Mouse (Mus musculus) midbrain, embryonic 12.5 days (tissue): ENCODE results near the gene Mprip. TPM values are rescaled to one million over a fixed set of nuclear protein-coding genes. Genes with fewer than 3 reads are reported as not detected.
A peak's percentile ranks its signal among the peaks of the same experiment; 100 is the strongest.
"Not testable (repeated sequence)": the region's sequence is repeated elsewhere in the genome, so short reads cannot be mapped to it uniquely, and the experiment has no call there.

Experiments used
- ATAC-seq: fragments of 200-750 bp; cut with Nextera tagmentation; 2 replicates; pipeline ENCODE4 v1.8.0; 2017; ENCODE audit warnings: low read depth, moderate TSS enrichment, moderate library complexity; ENCODE audit not compliant: low FRiP score
- H3K27ac ChIP-seq: fragments of 300-500 bp; sonication (generic); replicated peaks from 2 replicates; pipeline ENCODE4 v1.5.1; 2016; ENCODE audit warnings: mild to moderate bottlenecking
- H3K27me3 ChIP-seq: fragments of 300-500 bp; sonication (generic); 2 replicates; pipeline ENCODE4 v1.6.1; 2016; ENCODE audit warnings: mild to moderate bottlenecking
- H3K36me3 ChIP-seq: fragments of 300-500 bp; sonication (generic); 2 replicates; pipeline ENCODE4 v1.6.1; 2016
- H3K4me1 ChIP-seq: fragments of 300-500 bp; sonication (generic); 2 replicates; pipeline ENCODE4 v1.6.1; 2016
- H3K4me2 ChIP-seq: fragments of 300-500 bp; sonication (generic); replicated peaks from 2 replicates; pipeline ENCODE4 v1.6.1; 2016; ENCODE audit warnings: mild to moderate bottlenecking, moderate library complexity
- H3K4me3 ChIP-seq: fragments of 300-500 bp; sonication (generic); 2 replicates; pipeline ENCODE4 v1.5.1; 2016; ENCODE audit warnings: mild to moderate bottlenecking
- H3K9ac ChIP-seq: fragments of 300-500 bp; sonication (generic); replicated peaks from 2 replicates; pipeline ENCODE4 v1.6.1; 2016; ENCODE audit warnings: mild to moderate bottlenecking, moderate library complexity
- H3K9me3 ChIP-seq: fragments of 300-500 bp; sonication (generic); 2 replicates; pipeline ENCODE4 v1.6.1; 2016; ENCODE audit warnings: mild to moderate bottlenecking
- WGBS: fragments of 180-500 bp; shearing (Covaris S2); methylation state at CpG from one replicate; pipeline ENCODE4 v1.1.7; 2016; 5-methylcytosine and 5-hydroxymethylcytosine counted together
- polyA plus RNA-seq: library from polyadenylated mRNA; unstranded; fragments of >200 nt; fragmentation: Nextera tagmentation; extraction: Ambion mirVana; gene quantifications from 2 replicates; pipeline ENCODE4 v1.2.1, GENCODE M21; 2016

Mprip gene
- polyA plus RNA-seq, 1 experiment from 2014 or later = 73.0 TPM

- H3K4me2 ChIP-seq = peak overlapping the region; percentile 92
- WGBS = 2% methylated on average over 28 of the region's 28 CpGs
- peak overlapping the region; percentile 64 for H3K27ac ChIP-seq
- peak overlapping the region; percentile 68 for H3K9ac ChIP-seq
- H3K36me3 ChIP-seq = no peaks in the 10 kb centered on the region
- peaks cover 8% of the 10 kb centered on the region; the same call in 1 of the 2 replicates for H3K27me3 ChIP-seq
- H3K4me1 ChIP-seq = peaks cover 34% of the 10 kb centered on the region
- peak overlapping the region; percentile 69 for H3K4me3 ChIP-seq
- ATAC-seq = 0 out of 2 replicates have a peak, but pooled peaks have one; percentile 7
- H3K9me3 ChIP-seq = no peaks in the 10 kb centered on the region
Measured at GRCm38 (mm10) chr11:59661601-59662248, 620 bp downstream of the Mprip start.

GRCm38 (mm10) chr11:59662249-59662788, 1.2 kb downstream of the Mprip start:
- ATAC-seq = peak; percentile 99
- peak overlapping the region; percentile 78 for H3K27ac ChIP-seq
- H3K27me3 ChIP-seq = peaks cover 8% of the 10 kb centered on the region; the same call in 1 of the 2 replicates
- no peaks in the 10 kb centered on the region for H3K9me3 ChIP-seq
- peak overlapping the region; percentile 92 for H3K4me2 ChIP-seq
- H3K9ac ChIP-seq = peak overlapping the region; percentile 88
- H3K4me1 ChIP-seq = peaks cover 34% of the 10 kb centered on the region
- H3K36me3 ChIP-seq = no peaks in the 10 kb centered on the region
- peak overlapping the region; percentile 69 for H3K4me3 ChIP-seq
- under 1% methylated on average over 44 of the region's 82 CpGs for WGBS

- H3K4me1 ChIP-seq = peaks cover 38% of the 10 kb centered on the region
- H3K27ac ChIP-seq = peak overlapping the region; percentile 78
- no peaks in the 10 kb centered on the region for H3K9me3 ChIP-seq
- H3K4me3 ChIP-seq = peak overlapping the region; percentile 69
- H3K4me2 ChIP-seq = peak overlapping the region; percentile 92
- H3K27me3 ChIP-seq = peaks cover 8% of the 10 kb centered on the region; the same call in 1 of the 2 replicates
- H3K36me3 ChIP-seq = no peaks in the 10 kb centered on the region
- ATAC-seq = no peak
- H3K9ac ChIP-seq = peak overlapping the region; percentile 88
- WGBS = 6% methylated on average over 30 of the region's 30 CpGs
Measured at GRCm38 (mm10) chr11:59662877-59663775, 2.0 kb downstream of the Mprip start.

GRCm38 (mm10) chr11:59663776-59664320, 2.7 kb downstream of the Mprip start:
- Histone ChIP-seq H3K27me3 (peaks cover 8% of the 10 kb centered on the region; the same call in 1 of the 2 replicates), H3K36me3 (no peaks in the 10 kb centered on the region), H3K9me3 (no peaks in the 10 kb centered on the region), H3K4me3 (peak overlapping the region; percentile 69), H3K9ac (peak overlapping the region; percentile 88), H3K4me2 (peak overlapping the region; percentile 92), H3K4me1 (peaks cover 38% of the 10 kb centered on the region), H3K27ac (no peak overlapping the region)
- no peak for ATAC-seq
- WGBS = 22% methylated on average over 3 of the region's 3 CpGs

GRCm38 (mm10) chr11:59664818-59665217, 3.7 kb downstream of the Mprip start:
- ATAC-seq = no peak
- Histone ChIP-seq H3K4me3 (no peak overlapping the region; the same call in 1 of the 2 replicates), H3K4me1 (peaks cover 41% of the 10 kb centered on the region), H3K27me3 (peaks cover 8% of the 10 kb centered on the region; the same call in 1 of the 2 replicates), H3K36me3 (no peaks in the 10 kb centered on the region), H3K4me2 (peak overlapping the region; percentile 92; the same call in 1 of the 2 replicates), H3K9me3 (no peaks in the 10 kb centered on the region), H3K9ac (peak overlapping the region; percentile 28; the same call in 1 of the 2 replicates), H3K27ac (no peak overlapping the region)
- 49% methylated on average over 3 of the region's 3 CpGs for WGBS

- Histone ChIP-seq H3K4me3 (no peak overlapping the region), H3K9me3 (no peaks in the 10 kb centered on the region), H3K36me3 (no peaks in the 10 kb centered on the region), H3K27ac (no peak overlapping the region), H3K9ac (no peak overlapping the region), H3K4me1 (0 out of 2 replicates have a peak, but pooled peaks cover 10% of the 10 kb centered on the region), H3K27me3 (no peaks in the 10 kb centered on the region), H3K4me2 (no peak overlapping the region)
- WGBS = 90% methylated on average over 4 of the region's 4 CpGs
- no peak for ATAC-seq
Measured at GRCm38 (mm10) chr11:59671049-59671693, 10.1 kb downstream of the Mprip start.

- ATAC-seq = no peak
- WGBS = 81% methylated on average over 3 of the region's 3 CpGs
- Histone ChIP-seq H3K36me3 (no peaks in the 10 kb centered on the region), H3K4me1 (0 out of 2 replicates have a peak, but pooled peaks cover 6% of the 10 kb centered on the region), H3K27me3 (no peaks in the 10 kb centered on the region), H3K4me3 (no peak overlapping the region), H3K9me3 (no peaks in the 10 kb centered on the region), H3K9ac (no peak overlapping the region), H3K4me2 (no peak overlapping the region), H3K27ac (no peak overlapping the region)
Measured at GRCm38 (mm10) chr11:59674013-59674412, 12.9 kb downstream of the Mprip start.

GRCm38 (mm10) chr11:59674746-59675145, 13.6 kb downstream of the Mprip start:
- not testable (repeated sequence) for H3K36me3 ChIP-seq, H3K27ac ChIP-seq, H3K9ac ChIP-seq, H3K4me3 ChIP-seq, H3K9me3 ChIP-seq, ATAC-seq, H3K4me1 ChIP-seq, H3K27me3 ChIP-seq, H3K4me2 ChIP-seq
- 93% methylated on average over 8 of the region's 8 CpGs for WGBS

- no peak for ATAC-seq
- no peaks in the 10 kb centered on the region for H3K4me1 ChIP-seq
- H3K9me3 ChIP-seq = no peaks in the 10 kb centered on the region
- no peaks in the 10 kb centered on the region; the same call in 1 of the 2 replicates for H3K36me3 ChIP-seq
- no peak overlapping the region for H3K9ac ChIP-seq
- H3K27me3 ChIP-seq = no peaks in the 10 kb centered on the region
- no peak overlapping the region for H3K4me2 ChIP-seq
- no peak overlapping the region for H3K4me3 ChIP-seq
- H3K27ac ChIP-seq = no peak overlapping the region
- 93% methylated on average over 2 of the region's 2 CpGs for WGBS
Measured at GRCm38 (mm10) chr11:59677767-59678166, 16.7 kb downstream of the Mprip start.

- H3K4me2 ChIP-seq = no peak overlapping the region
- no peak overlapping the region for H3K4me3 ChIP-seq
- H3K9ac ChIP-seq = no peak overlapping the region
- no peaks in the 10 kb centered on the region for H3K9me3 ChIP-seq
- no peak overlapping the region for H3K27ac ChIP-seq
- no peaks in the 10 kb centered on the region; the same call in 1 of the 2 replicates for H3K36me3 ChIP-seq
- WGBS = 91% methylated on average over 2 of the region's 2 CpGs
- no peaks in the 10 kb centered on the region for H3K27me3 ChIP-seq
- no peaks in the 10 kb centered on the region for H3K4me1 ChIP-seq
- ATAC-seq = no peak
Measured at GRCm38 (mm10) chr11:59678693-59679092, 17.6 kb downstream of the Mprip start.

- no peak for ATAC-seq
- H3K36me3 ChIP-seq = no peaks in the 10 kb centered on the region; the same call in 1 of the 2 replicates
- no peak overlapping the region for H3K4me2 ChIP-seq
- no peaks in the 10 kb centered on the region for H3K27me3 ChIP-seq
- H3K4me3 ChIP-seq = no peak overlapping the region
- no peaks in the 10 kb centered on the region for H3K4me1 ChIP-seq
- no peaks in the 10 kb centered on the region for H3K9me3 ChIP-seq
- H3K9ac ChIP-seq = no peak overlapping the region
- 93% methylated on average over 5 of the region's 5 CpGs for WGBS
- H3K27ac ChIP-seq = no peak overlapping the region
Measured at GRCm38 (mm10) chr11:59680111-59680510, 19.0 kb downstream of the Mprip start.
